Mouse (Mus musculus): ENCODE results near the gene Nr2e3. TPM values are rescaled to one million over a fixed set of nuclear protein-coding genes. Genes with fewer than 3 reads are reported as not detected.
"Not testable (repeated sequence)": the region's sequence is repeated elsewhere in the genome, so short reads cannot be mapped to it uniquely, and the experiment has no call there.

Nr2e3 gene
- polyA plus RNA-seq (2012; rRNA removed) = 0.07 and 0.09 TPM in 2 replicates

DNA sequence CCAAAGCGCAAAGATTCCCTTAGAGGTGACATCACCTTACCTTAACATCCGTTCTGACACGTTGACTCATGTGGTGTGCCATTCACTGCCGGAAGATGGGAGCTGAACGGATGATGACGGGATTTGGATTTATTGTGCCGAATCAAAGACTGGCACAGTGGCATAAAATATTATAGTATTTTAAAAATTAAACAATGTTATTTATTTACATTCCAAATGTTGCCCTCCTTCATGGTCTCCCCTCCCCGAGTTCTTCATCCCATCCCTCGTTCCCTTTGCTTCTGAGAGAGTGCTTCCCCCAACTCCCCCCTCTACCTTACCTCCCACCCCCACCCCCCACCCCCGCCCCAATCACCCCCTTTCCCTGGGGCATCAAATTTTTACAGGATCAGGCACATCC, at the start of gene Nr2e3:
TSS of gene Nr2e3 (minus strand) at position 101 of the 400 bp plus-strand sequence.
- no peak for DNase-seq (ENCODE audit: low spot score)

DNA sequence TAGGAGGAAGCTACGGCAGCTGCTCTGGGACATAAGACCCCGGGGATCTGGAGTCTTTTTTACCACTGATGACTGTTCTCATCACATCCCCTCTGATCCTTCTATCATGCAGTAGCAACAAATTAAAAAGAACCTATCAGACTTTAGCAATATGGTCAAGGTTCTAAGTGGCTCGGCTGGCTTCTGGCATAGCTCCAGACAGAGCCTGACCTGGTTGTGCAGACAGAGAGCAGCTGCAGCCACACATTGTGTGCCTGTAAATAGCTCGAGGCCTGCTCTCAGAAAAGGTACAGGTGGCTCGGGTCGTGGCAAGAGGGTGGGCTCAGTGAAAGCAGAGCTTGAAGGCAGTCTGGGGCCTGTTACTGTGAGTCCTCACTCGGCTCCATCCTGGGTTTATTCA, 48.5 kb upstream of the Nr2e3 start:
- DNase-seq (ENCODE audit: low spot score) = no peak

DNA sequence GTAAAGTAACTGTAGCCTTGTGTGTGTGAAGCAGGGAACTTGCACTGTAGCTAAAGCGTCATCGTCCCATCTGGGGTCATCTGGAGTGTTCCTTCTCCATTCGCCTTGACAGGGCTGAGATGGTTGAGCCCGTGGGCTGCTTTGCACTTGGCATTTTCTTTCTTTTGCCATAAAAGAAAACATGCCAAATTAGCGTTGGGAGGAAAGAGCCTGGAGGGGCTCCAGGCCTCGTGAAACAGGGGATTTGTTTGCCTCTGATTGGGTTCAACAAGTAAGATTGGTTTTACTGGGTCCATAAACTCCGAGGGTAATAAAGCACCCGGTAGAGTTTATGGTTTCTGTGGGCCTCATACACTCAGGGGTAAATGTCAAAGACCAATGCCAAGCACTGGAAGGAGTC, 41.9 kb upstream of the Nr2e3 start:
- DNase-seq (ENCODE audit: low spot score) = no peak

DNA sequence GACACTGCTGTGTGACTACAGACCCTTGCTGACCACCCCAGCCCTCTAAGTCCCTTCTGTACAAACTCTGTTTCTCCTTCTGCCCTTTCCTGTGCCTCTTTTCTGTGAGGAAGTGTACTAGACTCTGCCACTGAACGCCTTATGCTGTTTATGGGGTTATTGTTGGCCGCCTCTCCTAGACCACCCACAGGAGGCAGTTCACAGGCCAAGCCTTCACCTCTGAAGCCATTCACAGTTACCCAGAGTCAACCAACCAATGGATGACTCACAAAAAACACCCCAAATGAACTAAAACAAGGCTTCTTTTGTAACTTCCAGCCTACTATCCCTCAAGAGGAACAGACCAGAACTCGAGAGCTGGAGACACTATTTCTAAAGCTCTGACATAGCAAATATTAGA, 41.0 kb upstream of the Nr2e3 start:
- no peak for DNase-seq (ENCODE audit: low spot score)

DNA sequence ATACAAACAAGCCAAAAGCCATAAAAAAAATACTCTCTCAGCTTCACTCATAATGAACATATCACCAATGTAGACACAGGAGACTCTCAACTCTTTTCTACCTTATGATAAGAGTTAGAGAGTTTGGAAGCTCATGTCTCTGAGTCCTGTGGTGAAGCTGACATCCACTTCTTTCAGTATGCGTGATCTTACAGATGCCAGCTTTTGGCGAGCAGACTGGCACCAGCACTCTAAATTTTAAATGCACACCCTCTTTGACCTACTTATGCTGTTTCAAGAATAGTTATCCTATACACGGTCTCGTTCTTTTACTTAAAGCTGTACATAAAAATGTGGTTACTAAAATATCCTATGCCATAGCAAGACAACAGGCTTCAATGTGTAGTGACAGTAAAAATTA, 37.3 kb upstream of the Nr2e3 start:
- no peak for DNase-seq (ENCODE audit: low spot score)

DNA sequence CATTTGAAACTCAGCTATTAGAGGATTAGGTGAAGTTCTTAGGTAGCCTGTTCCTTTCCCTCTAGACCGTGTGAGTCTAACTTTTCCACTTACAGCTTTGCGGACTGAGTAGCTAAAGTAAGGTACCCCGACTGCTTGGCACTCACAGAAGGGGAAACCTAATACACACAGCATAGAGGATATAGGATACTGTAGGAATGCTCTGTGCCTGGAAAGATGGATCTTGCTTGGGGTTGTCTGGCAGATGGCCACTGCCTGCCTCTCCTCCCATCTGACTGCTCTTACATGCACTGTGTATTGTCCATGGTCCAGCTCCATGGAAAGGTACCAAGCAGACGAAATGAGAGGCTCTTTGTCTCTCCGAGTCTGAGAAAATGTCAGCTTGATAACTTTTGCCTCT, 30.9 kb upstream of the Nr2e3 start:
- DNase-seq (ENCODE audit: low spot score) = no peak

DNA sequence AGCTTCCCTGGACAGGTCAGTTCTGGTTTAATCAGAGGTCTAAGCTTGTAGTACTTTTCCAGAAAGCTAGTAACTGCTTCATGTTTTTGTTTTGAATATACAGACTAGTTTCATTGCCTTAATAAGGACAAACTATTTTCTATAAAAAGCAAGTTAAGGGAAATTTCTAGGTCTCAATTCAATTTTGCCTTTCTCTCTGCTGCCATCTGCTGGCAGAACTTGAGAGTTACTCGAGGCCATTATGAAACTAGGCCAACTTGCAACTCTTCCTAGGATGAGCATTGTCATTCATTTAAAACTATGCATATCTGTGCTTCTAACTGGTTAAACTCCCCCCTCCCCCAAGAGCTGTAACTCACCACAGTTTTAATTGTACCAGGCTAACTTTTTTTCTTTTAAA, 29.4 kb upstream of the Nr2e3 start:
- DNase-seq (ENCODE audit: low spot score) = no peak

DNA sequence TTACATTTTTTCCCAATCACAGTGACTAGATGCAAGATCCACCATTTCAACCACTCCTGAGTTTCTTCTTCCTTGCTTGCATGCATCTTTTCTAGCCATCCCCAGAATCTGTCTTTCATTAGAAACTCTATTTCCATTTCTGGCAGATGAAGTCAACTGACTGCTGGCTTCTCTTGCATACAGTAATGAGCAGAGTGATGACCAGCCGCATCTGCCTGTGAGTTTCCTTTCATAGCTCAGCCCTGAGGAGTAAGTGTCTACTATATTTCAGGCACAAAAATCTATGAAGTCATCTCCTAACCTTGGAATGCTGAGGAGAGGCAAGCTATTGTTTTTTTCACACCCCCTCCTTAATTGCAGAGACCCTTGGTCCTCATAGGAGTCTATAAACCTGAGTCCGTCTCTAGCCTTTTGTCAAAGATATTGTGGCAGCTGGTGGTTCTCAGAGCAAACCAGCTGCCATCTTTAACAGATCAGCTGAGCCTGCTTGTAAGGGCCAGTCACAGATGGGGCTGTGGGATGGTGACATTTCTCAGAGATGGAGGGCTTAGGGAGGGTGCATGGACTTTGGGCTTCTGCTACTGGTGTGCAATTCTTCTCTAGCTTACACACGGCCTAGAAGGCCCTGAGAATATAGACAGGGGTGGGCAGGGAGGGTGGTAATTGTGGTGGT, 25.6 kb upstream of the Nr2e3 start:
- DNase-seq (ENCODE audit: low spot score) = no peak

DNA sequence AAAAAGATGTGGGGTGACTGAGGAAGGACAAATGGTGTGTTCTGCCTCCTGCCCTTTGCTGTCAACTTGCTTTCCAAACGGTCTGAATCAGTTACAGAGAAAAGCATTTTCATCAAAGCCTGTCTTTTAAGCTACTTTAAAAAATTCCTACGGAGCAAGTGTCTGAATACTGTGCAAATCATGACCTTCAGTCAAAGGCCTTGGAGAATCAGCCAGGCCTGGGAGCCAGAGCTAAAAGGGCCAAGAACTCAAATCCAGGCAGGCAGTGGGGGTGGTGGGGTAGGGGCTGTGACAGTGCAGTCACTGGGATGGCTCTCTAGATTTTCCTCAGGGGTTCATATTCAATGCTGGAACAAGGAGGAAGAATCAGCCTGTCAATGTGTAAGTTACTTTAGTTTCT, 20.7 kb upstream of the Nr2e3 start:
- DNase-seq (ENCODE audit: low spot score) = no peak

DNA sequence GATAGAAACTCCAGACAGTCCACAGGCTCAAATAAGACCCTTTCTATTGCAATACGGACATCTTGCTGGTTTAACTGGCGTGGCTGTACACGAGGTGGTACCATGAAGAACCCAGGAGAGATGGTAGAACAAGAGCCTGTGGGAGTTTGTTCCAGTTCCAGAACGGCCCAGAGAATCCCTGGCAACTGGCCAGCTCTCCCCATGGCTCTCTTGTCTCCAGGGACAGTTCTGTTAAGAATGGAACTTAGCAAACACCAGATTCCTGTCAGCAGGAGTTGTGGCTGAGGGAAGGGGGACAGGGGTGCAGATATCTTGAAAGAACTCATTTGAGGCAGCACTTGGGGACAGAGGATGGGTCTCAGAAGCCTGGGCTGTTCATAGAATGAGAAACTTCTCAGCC, 10.8 kb upstream of the Nr2e3 start:
- no peak for DNase-seq (ENCODE audit: low spot score)

DNA sequence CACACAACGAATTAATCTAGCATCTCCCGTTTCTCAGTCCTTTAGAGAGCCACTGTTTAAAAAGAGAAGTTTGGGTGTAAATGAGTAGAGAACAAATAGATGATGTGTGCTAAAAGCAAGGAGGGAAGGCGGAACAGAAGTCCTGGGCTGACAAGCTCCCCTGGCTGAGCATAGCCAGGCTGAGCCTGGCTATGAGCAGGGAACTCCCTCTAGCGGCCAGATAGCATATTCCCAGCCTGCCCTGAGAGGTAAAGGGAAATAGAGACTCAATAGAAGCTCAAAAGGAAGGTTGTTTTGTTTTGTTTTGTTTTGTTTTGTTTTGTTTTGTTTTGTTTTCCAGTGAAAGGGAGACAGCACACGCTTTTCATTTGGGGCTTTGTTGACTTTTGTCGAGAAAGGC, 8.9 kb upstream of the Nr2e3 start:
- no peak for DNase-seq (ENCODE audit: low spot score)

DNA sequence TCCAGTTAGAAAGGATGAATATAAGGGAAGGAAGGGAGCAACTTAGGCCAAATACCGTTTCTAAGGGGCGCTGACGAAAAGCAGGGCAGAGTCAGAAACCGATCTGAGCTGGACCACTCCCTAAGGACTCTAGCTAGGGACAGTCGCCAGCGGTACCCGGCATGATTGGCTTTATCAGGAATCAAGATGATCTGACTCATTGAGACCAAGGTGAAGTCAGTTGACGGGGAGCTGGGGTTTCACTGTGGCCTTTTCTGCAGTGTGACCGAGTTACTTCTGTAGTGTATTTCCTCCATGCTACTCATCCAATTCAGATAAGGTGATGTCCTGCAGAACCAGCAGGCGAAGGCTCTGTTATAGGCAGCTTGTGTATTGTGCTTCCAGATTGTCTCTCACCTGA, 4.6 kb upstream of the Nr2e3 start:
- no peak for DNase-seq (ENCODE audit: low spot score)

DNA sequence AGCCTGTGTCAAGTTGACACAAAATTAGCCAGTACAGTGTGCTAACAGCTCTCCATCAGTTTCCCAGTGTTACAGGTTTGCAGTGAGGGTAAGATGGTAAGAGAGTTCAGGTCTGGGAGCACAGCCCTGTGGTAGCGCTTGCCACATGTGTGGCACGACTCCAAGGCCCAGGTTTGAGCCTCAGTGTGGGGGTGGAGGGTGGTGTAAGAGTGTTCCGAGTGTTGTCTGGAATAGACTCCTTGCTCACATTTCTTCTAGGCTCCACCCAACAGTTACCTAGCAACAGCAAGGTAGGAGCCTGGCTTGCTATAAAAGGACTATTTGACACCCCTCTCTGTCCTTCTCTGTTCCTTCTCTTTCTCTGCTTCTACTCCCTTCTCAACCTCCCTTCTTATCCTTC, 3.9 kb upstream of the Nr2e3 start:
- DNase-seq (ENCODE audit: low spot score) = no peak

DNA sequence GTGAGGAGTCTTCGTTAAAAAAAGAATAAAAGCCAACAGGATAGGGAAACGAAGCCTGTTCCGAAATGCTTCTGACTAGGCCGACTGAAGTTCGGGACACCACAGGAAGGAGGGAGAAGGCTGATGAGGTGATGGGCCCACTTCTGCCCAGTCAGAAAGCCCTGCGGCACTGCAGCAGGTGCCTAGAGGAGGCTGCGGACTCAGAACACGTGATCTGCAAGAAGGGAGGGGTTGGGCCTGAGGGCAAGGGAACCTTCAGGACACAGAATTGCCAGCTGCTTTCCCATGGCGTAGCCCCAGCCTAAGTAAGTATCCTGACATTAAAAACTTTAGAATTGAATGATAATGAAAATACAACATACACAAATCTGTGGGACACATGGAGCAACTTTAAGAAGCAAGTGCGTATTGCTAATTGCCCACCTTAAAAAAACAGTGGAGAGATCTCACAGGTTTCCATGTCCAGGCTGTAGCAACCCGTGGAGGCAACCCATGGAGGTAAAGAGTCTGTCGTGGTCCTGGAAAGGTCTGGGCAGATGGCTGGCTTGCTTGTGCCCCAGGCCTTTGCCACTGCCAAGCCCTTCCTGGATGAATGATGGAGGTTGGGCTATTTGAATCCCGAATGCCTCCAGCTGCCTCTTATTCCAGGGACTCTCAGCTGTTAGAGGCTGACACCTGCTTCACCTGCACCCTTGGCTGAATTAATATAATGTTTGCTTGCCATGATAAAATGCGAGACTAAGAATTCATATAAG, 919 bp upstream of the Nr2e3 start:
- DNase-seq (ENCODE audit: low spot score) = no peak

DNA sequence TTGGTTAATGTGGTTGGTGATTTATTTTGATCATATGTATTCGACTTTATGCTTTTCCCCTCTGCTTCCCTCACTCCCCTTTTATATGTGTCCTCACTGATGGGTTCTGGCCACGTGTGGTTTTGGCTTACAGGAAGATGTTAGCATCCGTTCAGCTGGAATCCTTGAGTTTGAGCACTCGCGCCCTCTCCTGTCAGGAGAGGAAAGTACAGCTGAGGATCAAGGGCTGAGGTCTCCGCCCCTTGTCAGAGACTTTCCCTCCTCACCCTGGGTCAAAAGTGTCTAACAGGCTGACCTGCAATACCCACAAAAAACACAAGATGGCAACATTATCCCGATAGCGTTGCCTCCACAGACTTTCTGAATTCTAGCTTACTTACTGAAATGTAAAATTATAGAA, 1.2 kb downstream of the Nr2e3 start:
- DNase-seq (ENCODE audit: low spot score) = peak; percentile 46

DNA sequence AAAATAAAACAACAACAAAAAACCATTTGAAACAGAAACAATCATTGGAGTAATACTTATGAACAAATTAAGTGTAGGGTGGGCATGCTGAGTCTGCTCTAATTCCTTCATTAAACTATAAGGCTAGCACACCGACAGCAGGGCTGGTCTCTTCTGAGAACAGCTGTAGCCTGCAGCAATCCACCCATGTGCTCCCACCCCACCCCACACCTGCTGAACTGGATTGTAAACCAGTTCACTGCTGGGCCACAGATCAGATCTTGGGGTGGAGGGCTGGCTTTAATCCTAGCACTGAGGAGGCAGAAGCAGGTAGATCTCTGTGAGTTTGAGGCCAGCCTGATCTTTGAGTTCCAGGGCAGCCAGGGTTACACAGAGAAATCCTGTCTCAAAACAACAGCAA, 2.3 kb downstream of the Nr2e3 start:
- not testable (repeated sequence) for DNase-seq (ENCODE audit: low spot score)

DNA sequence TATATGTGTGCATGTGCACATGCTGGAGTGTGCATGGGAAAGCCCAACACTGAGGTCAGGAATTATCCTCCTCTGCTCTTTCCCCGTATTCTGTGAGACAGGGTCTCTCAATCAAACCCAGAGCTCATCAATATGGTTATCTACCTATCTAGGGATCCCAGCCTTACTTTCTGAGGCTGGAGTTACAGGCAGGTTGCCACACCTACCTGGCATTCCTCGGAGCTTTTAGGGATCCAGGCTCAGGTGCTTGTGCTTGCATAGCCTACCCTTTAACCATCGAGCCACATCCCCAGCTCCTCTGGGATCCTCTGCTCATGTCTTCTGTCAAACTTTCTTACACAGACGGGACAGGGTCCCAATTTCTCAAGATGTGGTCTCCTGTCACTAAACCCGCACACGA, 4.0 kb downstream of the Nr2e3 start:
- no peak for DNase-seq (ENCODE audit: low spot score)

DNA sequence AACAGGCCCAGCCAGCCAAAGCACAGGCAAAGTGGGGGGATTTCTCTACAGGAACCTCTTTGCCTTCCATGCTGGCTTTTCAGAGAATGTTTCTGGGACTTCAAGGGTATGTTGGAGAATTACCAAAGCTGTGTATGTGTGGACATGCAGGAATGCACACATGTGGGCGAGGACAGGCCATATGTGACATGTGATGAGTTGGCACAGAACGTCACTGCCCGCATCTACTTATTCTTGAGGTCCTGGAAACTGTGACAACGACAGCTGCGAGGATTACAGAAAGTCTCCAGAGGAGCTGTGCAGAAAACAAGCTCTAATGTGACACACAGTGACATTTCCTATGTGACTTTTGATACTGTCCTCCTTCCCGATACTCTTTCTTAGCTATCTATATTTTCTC, 4.8 kb downstream of the Nr2e3 start:
- DNase-seq (ENCODE audit: low spot score) = no peak

DNA sequence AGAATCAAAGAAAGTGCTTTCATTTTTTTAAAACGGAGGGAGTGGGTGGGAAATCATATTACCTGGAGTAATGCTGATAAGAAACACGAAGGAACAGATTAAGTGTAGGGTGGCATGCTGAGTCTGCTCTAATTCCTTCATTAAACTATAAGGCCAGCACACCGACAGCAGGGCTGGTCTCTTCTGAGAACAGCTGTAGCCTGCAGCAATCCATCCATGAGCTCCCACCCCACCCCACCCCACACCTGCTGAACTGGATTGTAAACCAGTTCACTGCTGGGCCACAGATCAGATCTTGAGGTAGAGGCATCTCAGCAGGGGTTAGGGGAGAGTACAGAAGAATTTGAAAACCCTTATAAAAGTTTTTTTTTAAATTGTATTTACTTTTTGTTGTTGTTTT, 5.3 kb downstream of the Nr2e3 start:
- DNase-seq (ENCODE audit: low spot score) = no peak

DNA sequence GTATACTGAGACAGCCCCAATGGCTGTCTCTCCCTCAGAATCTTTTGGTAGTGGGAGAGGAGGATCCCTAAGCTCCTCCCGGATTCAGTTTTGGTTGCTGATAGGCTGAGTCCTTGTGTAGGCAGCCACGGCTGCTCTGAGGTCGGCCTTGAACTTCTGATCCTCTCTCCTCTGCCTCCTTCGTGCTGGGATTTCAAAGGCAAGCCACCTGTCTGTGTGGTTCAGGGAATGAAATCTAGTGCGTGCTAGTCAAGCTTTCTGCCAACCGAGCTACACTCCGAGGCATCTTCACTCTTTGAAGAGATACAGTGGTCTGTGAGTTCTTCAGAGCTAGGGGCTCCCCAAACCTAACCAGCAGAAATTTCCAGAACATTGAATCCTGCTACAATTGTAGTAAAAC, 6.9 kb downstream of the Nr2e3 start:
- DNase-seq (ENCODE audit: low spot score) = no peak

DNA sequence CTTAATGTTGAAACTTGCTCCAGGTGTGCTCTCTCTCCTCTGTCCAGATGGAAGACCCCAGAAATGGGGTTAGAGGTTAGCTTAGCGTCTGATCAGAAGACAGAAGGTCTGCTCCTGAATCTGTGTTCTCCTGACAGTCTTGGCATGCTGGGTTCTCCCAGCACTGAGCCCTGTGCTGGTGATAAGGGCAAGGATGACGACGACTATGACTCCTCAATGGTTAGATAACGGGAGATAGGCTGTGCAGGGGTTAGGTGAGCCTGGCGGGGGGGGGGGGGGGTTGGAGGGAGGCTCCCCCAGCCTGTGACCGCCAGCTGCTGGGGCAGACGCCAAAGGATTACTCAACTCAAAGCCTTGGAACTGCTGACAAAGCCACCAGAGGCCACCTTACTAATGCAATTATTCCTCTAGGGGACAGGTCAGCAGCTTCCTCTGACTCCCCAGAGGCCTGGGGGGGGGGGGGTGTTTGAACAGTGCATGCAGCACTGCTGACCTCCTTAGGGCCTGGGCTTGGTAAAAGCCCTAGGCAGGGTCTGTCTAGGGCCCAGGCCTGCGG, 7.9 kb downstream of the Nr2e3 start:
- DNase-seq (ENCODE audit: low spot score) = no peak

DNA sequence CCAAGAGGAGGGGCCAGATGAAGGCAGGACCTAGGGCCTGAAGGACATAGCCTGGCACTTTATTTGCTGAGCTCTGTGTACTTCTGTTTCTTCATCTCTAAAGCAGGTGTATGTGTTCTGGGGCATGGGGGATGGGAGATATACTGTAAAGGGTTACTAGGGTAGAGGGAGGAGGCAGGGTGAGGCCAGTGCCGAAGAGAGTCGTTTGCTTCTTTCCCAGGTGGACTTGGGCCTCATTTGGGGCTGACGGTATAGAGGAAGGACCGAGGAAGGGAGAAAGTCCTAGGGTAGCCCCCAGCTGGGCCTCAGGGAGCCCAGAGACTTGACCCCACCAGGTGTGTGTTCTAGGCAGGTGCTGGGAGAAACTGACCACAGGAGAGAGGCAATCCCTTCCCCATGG, 8.5 kb downstream of the Nr2e3 start:
- no peak for DNase-seq (ENCODE audit: low spot score)

DNA sequence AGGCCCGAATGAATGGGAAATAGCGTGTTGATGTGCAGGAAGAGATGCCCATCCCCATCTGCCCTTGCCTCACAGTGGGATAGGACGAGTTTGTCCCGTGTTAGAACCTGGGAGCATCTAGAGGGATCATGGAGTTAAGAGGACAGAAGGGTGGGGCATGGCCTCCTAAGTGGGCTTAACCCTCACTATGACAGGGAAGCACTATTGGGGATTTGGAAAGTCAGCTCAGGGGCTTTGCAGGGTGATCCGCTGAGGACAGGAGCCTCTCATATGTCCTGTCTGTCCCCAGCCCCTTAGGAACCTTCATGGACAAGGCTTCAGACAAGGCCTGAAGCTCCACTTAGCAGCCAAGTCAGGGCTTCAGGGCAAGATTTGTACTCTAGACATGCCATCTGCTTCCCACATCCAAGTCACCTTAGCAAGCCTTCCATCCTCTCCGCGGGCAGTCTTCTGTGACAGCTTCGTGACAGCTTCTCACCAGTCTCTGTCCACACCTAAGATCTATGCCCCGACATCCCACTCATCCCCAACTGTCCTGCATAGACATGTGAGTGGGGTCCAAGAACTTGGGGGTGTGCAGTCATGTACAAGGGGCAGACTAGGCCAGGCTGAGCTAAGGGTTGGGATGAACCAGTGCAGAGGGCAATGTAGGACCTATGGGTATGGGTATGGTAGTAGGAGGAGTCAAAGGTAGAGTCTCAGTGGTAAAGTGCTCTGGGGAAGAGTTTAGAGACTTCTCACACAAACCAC, 9.3 kb downstream of the Nr2e3 start:
- no peak for DNase-seq (ENCODE audit: low spot score)

All from urinary bladder, adult 2 months (tissue).